Mouse (Mus musculus): ENCODE data around the gene Ndnf.

DNA sequence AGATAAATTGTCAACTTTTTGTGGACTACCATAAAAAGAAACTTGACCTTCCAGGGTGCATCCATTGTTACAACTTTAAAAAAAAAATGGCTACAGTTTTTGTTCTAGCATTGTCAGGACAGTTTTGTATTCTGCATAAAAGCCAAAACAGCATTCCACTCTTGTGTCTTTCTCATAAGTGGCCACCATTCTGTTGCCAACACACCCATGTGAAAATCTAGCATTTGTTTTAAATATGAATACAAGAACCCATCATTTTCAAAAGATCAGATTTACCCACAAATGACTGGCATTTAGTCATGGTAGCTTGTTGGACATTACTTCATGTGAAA is 72.4 kb downstream of the Ndnf start:
- TF ChIP-seq CTCF (IDR thresholded peaks at IDR 0.05; ENCODE audit: low read depth, low read length) (no peak), POLR2A (IDR thresholded peaks at IDR 0.05; ENCODE audit: borderline replicate concordance, low read depth, low read length) (no peak)

Data from bone marrow macrophage, adult 2 months (primary cell).